Mouse (Mus musculus): ENCODE data around the gene Etnk1.
"Not testable (repeated sequence)": the region's sequence is repeated elsewhere in the genome, so short reads cannot be mapped to it uniquely, and the experiment has no call there.

Etnk1 gene

GRCm38 (mm10) chr6:143171781-143172465 lies 4.9 kb downstream of the Etnk1 start:
- DNase-seq (ENCODE audit: low spot score): no peak

GRCm38 (mm10) chr6:143172683-143173082 lies 5.7 kb downstream of the Etnk1 start:
- not testable (repeated sequence) for DNase-seq (ENCODE audit: low spot score)

GRCm38 (mm10) chr6:143174226-143174625 lies 7.2 kb downstream of the Etnk1 start:
- DNase-seq (ENCODE audit: low spot score): no peak

GRCm38 (mm10) chr6:143174906-143175656 lies 8.1 kb downstream of the Etnk1 start:
- no peak for DNase-seq (ENCODE audit: low spot score)

GRCm38 (mm10) chr6:143176076-143176475 lies 9.1 kb downstream of the Etnk1 start:
- DNase-seq (ENCODE audit: low spot score): no peak

- no peak for DNase-seq (ENCODE audit: low spot score)
Measured at GRCm38 (mm10) chr6:143176591-143176990, 9.6 kb downstream of the Etnk1 start.

- DNase-seq (ENCODE audit: low spot score): no peak
Measured at GRCm38 (mm10) chr6:143179181-143179580, 12.2 kb downstream of the Etnk1 start.

- no peak for DNase-seq (ENCODE audit: low spot score)
Measured at GRCm38 (mm10) chr6:143179733-143180132, 12.7 kb downstream of the Etnk1 start.

GRCm38 (mm10) chr6:143180511-143180910 lies 13.5 kb downstream of the Etnk1 start:
- DNase-seq (ENCODE audit: low spot score): no peak

GRCm38 (mm10) chr6:143184099-143184498 lies 17.1 kb downstream of the Etnk1 start:
- DNase-seq (ENCODE audit: low spot score): no peak

- no peak for DNase-seq (ENCODE audit: low spot score)
Measured at GRCm38 (mm10) chr6:143184745-143185144, 17.7 kb downstream of the Etnk1 start.

GRCm38 (mm10) chr6:143190838-143191476 lies 23.9 kb downstream of the Etnk1 start:
- DNase-seq (ENCODE audit: low spot score): no peak

GRCm38 (mm10) chr6:143191477-143192098 lies 24.6 kb downstream of the Etnk1 start:
- DNase-seq (ENCODE audit: low spot score): no peak

GRCm38 (mm10) chr6:143192709-143193108 lies 25.7 kb downstream of the Etnk1 start:
- no peak for DNase-seq (ENCODE audit: low spot score)

- DNase-seq (ENCODE audit: low spot score): no peak
Measured at GRCm38 (mm10) chr6:143193166-143193565, 26.1 kb downstream of the Etnk1 start.

GRCm38 (mm10) chr6:143193641-143194040 lies 26.6 kb downstream of the Etnk1 start:
- no peak for DNase-seq (ENCODE audit: low spot score)

GRCm38 (mm10) chr6:143197053-143197452 lies 30.0 kb downstream of the Etnk1 start:
- DNase-seq (ENCODE audit: low spot score): no peak

- DNase-seq (ENCODE audit: low spot score): no peak
Measured at GRCm38 (mm10) chr6:143198421-143198820, 31.4 kb downstream of the Etnk1 start.

- peak; percentile 12 for DNase-seq (ENCODE audit: low spot score)
Measured at GRCm38 (mm10) chr6:143203097-143203496, 36.1 kb downstream of the Etnk1 start.

- DNase-seq (ENCODE audit: low spot score): no peak
Measured at GRCm38 (mm10) chr6:143208880-143209279, 41.9 kb downstream of the Etnk1 start.

GRCm38 (mm10) chr6:143212766-143213165 lies 45.7 kb downstream of the Etnk1 start:
- DNase-seq (ENCODE audit: low spot score): no peak

- DNase-seq (ENCODE audit: low spot score): no peak
Measured at GRCm38 (mm10) chr6:143213461-143213860, 46.4 kb downstream of the Etnk1 start.

- no peak for DNase-seq (ENCODE audit: low spot score)
Measured at GRCm38 (mm10) chr6:143216221-143216620, 49.2 kb downstream of the Etnk1 start.
